Mouse (Mus musculus) cerebellum, adult 9-10 months (tissue): ENCODE results near the gene Hdac4.
A peak's percentile ranks its signal among the peaks of the same experiment; 100 is the strongest.

Experiments
- DNase-seq: peaks from one replicate; pipeline ENCODE4 v3.0.0; 2022

Gene Hdac4

GRCm38 (mm10) chr1:92195360-92196149 is at the start of gene Hdac4:
TSS of gene Hdac4 (minus strand) at chr1:92195699.
- DNase-seq = peak; percentile 89

GRCm38 (mm10) chr1:92243549-92243948 is 48.0 kb upstream of the Hdac4 start:
- DNase-seq = no peak

DNA sequence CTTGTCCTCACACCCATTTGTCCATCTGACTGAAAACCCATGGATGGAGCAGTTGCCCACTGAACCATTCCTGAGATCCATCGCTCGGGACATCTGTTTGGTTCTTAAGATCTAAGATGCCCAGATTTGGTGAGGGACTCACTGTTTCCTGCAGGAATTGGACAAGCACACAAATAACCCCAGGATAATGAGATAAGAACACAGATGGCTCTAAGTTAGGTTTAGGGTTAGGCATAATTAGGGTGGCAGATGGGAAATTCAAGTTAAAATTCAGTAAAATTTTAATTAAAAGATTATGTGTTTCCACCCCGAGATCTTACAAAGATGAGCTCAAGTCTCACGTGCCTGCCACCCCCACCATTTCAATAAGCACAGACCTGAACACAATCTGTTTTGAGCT is 44.6 kb upstream of the Hdac4 start:
- DNase-seq = no peak

- DNase-seq = no peak
These were observed 40.1 kb upstream of the Hdac4 start for GRCm38 (mm10) chr1:92235600-92235999.

DNA sequence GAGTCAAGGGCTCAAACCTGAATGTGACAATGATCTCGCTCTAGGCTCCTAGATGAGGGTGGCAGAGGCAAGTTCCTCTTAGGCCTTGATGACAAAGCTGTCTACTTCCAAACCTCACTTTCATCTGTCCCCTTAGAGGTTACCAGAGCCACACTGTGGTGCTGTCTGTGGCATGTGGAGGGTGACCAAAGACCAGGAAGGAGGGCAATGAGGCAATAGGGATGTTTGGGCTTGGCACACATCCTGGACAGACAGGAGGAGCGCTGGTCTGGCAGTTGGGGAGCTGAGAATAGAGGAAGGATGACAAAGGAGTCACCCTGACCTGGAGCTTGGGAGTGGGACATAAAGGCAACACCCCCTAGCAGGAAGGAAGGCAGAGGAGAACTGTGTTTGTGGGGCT is 29.8 kb upstream of the Hdac4 start:
- no peak for DNase-seq

GRCm38 (mm10) chr1:92223956-92224891 is 28.7 kb upstream of the Hdac4 start:
- no peak for DNase-seq

- no peak for DNase-seq
These were observed 21.2 kb upstream of the Hdac4 start for GRCm38 (mm10) chr1:92216710-92217109.

- no peak for DNase-seq
These were observed 20.6 kb upstream of the Hdac4 start for GRCm38 (mm10) chr1:92215996-92216630.

- DNase-seq = no peak
These were observed 19.7 kb upstream of the Hdac4 start for GRCm38 (mm10) chr1:92215131-92215638.

GRCm38 (mm10) chr1:92212003-92212750 is 16.7 kb upstream of the Hdac4 start:
- no peak for DNase-seq

DNA sequence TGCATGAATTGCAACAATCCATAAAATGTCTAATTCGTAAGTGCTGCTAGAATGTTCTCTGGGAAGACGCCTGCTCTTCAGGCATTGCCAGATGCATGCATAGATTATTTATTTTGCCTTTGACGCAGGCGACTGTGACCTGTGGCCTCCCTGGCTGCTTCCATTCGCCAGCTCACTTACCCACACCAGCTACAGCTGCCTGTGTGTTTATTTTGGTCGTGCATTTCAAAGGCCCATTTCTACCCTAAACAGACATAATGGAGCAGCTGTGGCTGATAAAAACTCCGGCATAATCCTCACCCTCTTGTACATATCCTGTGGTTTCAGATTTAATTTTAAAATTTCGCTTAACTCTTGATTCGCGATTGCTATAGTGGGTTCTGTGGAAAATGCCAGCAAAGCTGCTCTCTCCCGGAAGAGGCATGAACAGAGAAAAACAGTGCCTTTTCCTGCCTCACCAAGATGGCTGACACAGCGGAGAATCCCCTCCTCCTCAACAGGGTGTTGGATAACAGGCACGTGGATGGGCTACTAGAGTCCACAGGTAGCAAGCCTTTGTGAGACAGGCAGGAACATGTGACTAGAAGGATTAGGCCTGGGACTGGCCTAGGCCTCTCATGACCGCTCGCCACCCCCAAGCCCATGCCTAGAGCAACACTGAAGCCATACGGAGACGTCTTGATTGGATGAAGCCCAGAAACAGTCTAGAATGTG is 7.3 kb upstream of the Hdac4 start:
- DNase-seq = no peak

DNA sequence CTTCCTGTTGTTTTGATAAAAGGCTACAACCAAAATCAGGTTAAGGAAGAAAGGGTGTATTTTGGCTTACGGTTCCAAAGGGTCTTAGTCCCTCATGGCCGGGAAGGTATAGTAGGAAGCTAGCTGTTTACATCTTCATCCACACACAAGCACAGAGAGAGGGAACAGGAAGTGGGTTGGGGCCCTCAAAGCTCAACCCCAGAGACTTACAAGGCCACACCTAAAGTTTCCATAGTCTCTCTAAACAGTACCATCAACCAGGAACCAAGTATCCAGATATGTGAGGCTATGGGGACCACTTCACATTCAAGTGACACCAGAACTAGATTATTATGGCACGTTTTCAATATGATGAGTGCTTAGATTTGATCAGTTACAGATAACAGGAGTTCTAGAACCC is 5.0 kb downstream of the Hdac4 start:
- no peak for DNase-seq

- DNase-seq = no peak
These were observed 8.4 kb downstream of the Hdac4 start for GRCm38 (mm10) chr1:92187137-92187536.

DNA sequence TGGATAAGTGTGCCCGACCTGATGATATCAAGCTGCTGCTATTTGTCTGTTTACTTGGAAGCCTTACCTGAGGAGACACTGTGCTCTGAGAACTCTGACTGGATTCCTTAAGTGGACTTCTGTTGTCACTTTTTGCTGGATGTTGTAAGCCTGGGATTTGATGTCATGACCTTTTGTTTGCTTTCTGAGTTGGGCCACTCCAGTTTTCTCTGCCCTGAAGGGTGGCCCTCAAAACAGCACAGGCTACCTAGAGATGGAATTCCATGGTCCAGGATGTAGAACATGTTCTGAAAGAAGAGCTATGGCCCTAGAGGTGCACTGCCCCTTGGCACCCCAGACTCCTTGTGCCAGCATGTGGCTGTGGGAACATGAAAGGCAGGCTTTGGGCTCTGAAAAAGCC is 10.9 kb downstream of the Hdac4 start:
- DNase-seq = no peak

- no peak for DNase-seq
These were observed 12.3 kb downstream of the Hdac4 start for GRCm38 (mm10) chr1:92183101-92183790.

DNA sequence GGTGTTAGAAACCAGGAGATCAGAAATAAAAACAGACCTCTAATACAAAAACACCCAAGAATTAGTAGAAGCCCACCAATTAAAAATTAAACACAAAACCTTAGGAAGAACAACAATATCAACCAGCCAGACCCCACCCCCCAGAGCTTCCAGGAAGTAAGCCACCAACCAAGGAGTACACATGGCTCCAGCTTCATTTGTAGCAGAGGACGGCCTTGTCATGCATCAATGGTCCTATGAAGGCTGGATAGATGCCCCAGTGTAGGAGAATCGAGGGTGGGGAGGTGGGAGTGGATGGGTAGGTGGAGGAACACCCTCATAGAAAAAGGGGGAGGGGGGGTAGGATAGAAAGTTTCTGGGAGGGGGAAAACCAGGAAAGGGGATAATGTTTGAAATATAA is 13.5 kb downstream of the Hdac4 start:
- no peak for DNase-seq

GRCm38 (mm10) chr1:92180141-92181137 is 15.1 kb downstream of the Hdac4 start:
- DNase-seq = peak; percentile 100

GRCm38 (mm10) chr1:92179489-92180006 is 16.0 kb downstream of the Hdac4 start:
- DNase-seq = peak; percentile 71

DNA sequence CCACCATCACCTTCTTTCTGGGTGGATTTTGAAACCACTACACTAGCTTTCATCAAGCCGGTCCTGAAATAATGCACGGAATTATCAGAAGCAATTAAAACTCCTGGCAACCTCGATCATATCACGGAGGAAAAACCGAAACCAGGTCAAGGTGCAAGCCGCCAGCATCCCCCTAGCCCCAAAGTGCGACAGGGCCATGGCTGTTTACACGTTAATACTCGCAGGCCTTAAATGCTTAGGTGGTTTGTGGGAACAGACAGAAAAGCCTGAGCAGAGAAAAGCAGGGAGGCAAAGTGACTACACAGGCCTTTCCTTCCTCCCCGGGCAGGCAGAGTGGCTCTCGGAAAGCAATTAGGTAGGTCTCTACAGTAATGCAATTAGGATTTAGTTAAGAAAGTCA is 16.4 kb downstream of the Hdac4 start:
- DNase-seq = peak; percentile 62
